Mouse (Mus musculus) midbrain, embryonic 14.5 days (tissue): ENCODE data around the gene 4933414I15Rik. TPM values are rescaled to one million over a fixed set of nuclear protein-coding genes. Genes with fewer than 3 reads are reported as not detected.

Source experiments
- ATAC-seq: fragments of 200-750 bp; cut with Nextera tagmentation; 2 replicates; pipeline ENCODE4 v1.8.0; 2017; ENCODE audit warnings: moderate number of reproducible peaks, moderate library complexity; ENCODE audit not compliant: low FRiP score, low TSS enrichment
- DNase-seq: peaks from one replicate; pipeline ENCODE4 v3.0.0-alpha.2; 2015
- H3K27ac ChIP-seq: fragments of 300-500 bp; sonication (generic); replicated peaks from 2 replicates; pipeline ENCODE4 v1.5.1; 2014; ENCODE audit warnings: mild to moderate bottlenecking, low read depth, low read length, moderate library complexity
- H3K27me3 ChIP-seq: fragments of 300-500 bp; sonication (generic); 2 replicates; pipeline ENCODE4 v1.6.1; 2014; ENCODE audit warnings: low read length, control low read depth, mixed read lengths; ENCODE audit not compliant: control insufficient read depth, insufficient read depth
- H3K36me3 ChIP-seq: fragments of 300-500 bp; sonication (generic); 2 replicates; pipeline ENCODE4 v1.6.1; 2014; ENCODE audit warnings: low read length, control low read depth; ENCODE audit not compliant: control insufficient read depth, insufficient read depth
- H3K4me1 ChIP-seq: fragments of 300-500 bp; sonication (generic); 2 replicates; pipeline ENCODE4 v1.6.1; 2014; ENCODE audit warnings: mild to moderate bottlenecking, antibody characterized with exemption, low read length, control low read depth; ENCODE audit not compliant: control insufficient read depth, insufficient read depth
- H3K4me2 ChIP-seq: fragments of 300-500 bp; sonication (generic); 2 replicates; pipeline ENCODE4 v1.6.1; 2014; ENCODE audit warnings: mild to moderate bottlenecking, low read length, moderate library complexity
- H3K4me3 ChIP-seq: fragments of 300-500 bp; sonication (generic); replicated peaks from 2 replicates; pipeline ENCODE4 v1.5.1; 2014; ENCODE audit warnings: low read depth, low read length
- H3K9ac ChIP-seq: fragments of 300-500 bp; sonication (generic); replicated peaks from 2 replicates; pipeline ENCODE4 v1.6.1; 2014; ENCODE audit warnings: mild to moderate bottlenecking, low read length, moderate library complexity
- H3K9me3 ChIP-seq: fragments of 300-500 bp; sonication (generic); 2 replicates; pipeline ENCODE4 v1.6.1; 2016; ENCODE audit warnings: low read length, control low read depth, mixed read lengths; ENCODE audit not compliant: control insufficient read depth
- WGBS: fragments of 180-500 bp; shearing (Covaris S2); extraction: QIAGEN DNeasy Blood & Tissue Kit; methylation state at CpG from one replicate; pipeline ENCODE4 v1.1.7; 2014; 5-methylcytosine and 5-hydroxymethylcytosine counted together
- polyA plus RNA-seq: library from polyadenylated mRNA; unstranded; fragments of >200 nt; fragmentation: Nextera tagmentation; extraction: Ambion mirVana; gene quantifications from 2 replicates; pipeline ENCODE4 v1.2.1, GENCODE M21; 2014

4933414I15Rik gene
- polyA plus RNA-seq: not detected in 2 replicates

GRCm38 (mm10) chr11:50943506-50943905 is at the start of gene 4933414I15Rik:
Gene 4933414I15Rik, minus strand, starts transcription at chr11:50943765.
- 85% methylated on average over 14 of the region's 14 CpGs for whole genome bisulfite sequencing
- H3K27me3 ChIP-seq: no peaks in the 10 kb centered on the region

GRCm38 (mm10) chr11:50981667-50982066 is 38.1 kb upstream of the 4933414I15Rik start, which contains the start of gene Olfr1377:
Gene Olfr1377, plus strand, starts transcription at chr11:50981967.
- DNase-seq (no peak), ATAC-seq (no peak)
- H3K9me3 ChIP-seq: no peaks in the 10 kb centered on the region
- H3K27ac ChIP-seq: no peak within 1 kb of the TSS
- 57% methylated on average over 5 of the region's 5 CpGs for WGBS
- no peaks in the 10 kb centered on the region for H3K36me3 ChIP-seq
- H3K4me3 ChIP-seq: no peak within 1 kb of the TSS
- no peak within 1 kb of the TSS for H3K9ac ChIP-seq
- H3K4me1 ChIP-seq: no peaks in the 10 kb centered on the region
- H3K27me3 ChIP-seq: no peaks in the 10 kb centered on the region
- no peak within 1 kb of the TSS for H3K4me2 ChIP-seq

More at GRCm38 (mm10) chr11:50943506-50943905, at the start of gene 4933414I15Rik:
- Histone ChIP-seq H3K36me3 (no peaks in the 10 kb centered on the region), H3K4me1 (no peaks in the 10 kb centered on the region), H3K9ac (no peak within 1 kb of the TSS), H3K27ac (no peak within 1 kb of the TSS), H3K9me3 (no peaks in the 10 kb centered on the region), H3K4me2 (no peak within 1 kb of the TSS), H3K4me3 (no peak within 1 kb of the TSS)
- no peak for DNase-seq
- no peak for ATAC-seq

GRCm38 (mm10) chr11:50977216-50977615 is 33.7 kb upstream of the 4933414I15Rik start:
- Histone ChIP-seq H3K4me2 (no peak overlapping the region), H3K4me1 (no peaks in the 10 kb centered on the region), H3K27me3 (no peaks in the 10 kb centered on the region), H3K36me3 (no peaks in the 10 kb centered on the region), H3K4me3 (no peak overlapping the region), H3K27ac (no peak overlapping the region), H3K9ac (no peak overlapping the region), H3K9me3 (no peaks in the 10 kb centered on the region)
- DNase-seq (no peak), ATAC-seq (no peak)
- WGBS: 63% methylated on average over 4 of the region's 4 CpGs

GRCm38 (mm10) chr11:50966230-50966629 is 22.7 kb upstream of the 4933414I15Rik start, which contains the start of gene Olfr1378:
Gene Olfr1378, plus strand, starts transcription at chr11:50966530.
- ATAC-seq: no peak
- Histone ChIP-seq H3K9ac (no peak within 1 kb of the TSS), H3K4me2 (no peak within 1 kb of the TSS), H3K27me3 (no peaks in the 10 kb centered on the region), H3K4me1 (0 out of 2 replicates have a peak, but pooled peaks cover 3% of the 10 kb centered on the region), H3K36me3 (no peaks in the 10 kb centered on the region), H3K27ac (no peak within 1 kb of the TSS), H3K4me3 (no peak within 1 kb of the TSS), H3K9me3 (no peaks in the 10 kb centered on the region)
- DNase-seq: no peak
- 77% methylated on average over 11 of the region's 11 CpGs for WGBS

GRCm38 (mm10) chr11:50964886-50965285 is 21.3 kb upstream of the 4933414I15Rik start:
- H3K4me1 ChIP-seq: 0 out of 2 replicates have a peak, but pooled peaks cover 3% of the 10 kb centered on the region
- H3K9me3 ChIP-seq: no peaks in the 10 kb centered on the region
- 90% methylated on average over 2 of the region's 2 CpGs for WGBS
- H3K4me2 ChIP-seq: no peak overlapping the region
- ATAC-seq (no peak), DNase-seq (no peak)
- no peak overlapping the region for H3K9ac ChIP-seq
- H3K4me3 ChIP-seq: no peak overlapping the region
- H3K27ac ChIP-seq: no peak overlapping the region
- no peaks in the 10 kb centered on the region for H3K36me3 ChIP-seq
- H3K27me3 ChIP-seq: no peaks in the 10 kb centered on the region

GRCm38 (mm10) chr11:50953665-50954064 is 10.1 kb upstream of the 4933414I15Rik start, which contains the start of gene Prop1:
Gene Prop1, minus strand, starts transcription at chr11:50953765.
- 0 out of 2 replicates have a peak, but pooled peaks cover 5% of the 10 kb centered on the region for H3K4me1 ChIP-seq
- no peak within 1 kb of the TSS for H3K27ac ChIP-seq
- H3K4me3 ChIP-seq: no peak within 1 kb of the TSS
- no peaks in the 10 kb centered on the region for H3K27me3 ChIP-seq
- H3K36me3 ChIP-seq: no peaks in the 10 kb centered on the region
- no peak within 1 kb of the TSS for H3K9ac ChIP-seq
- H3K9me3 ChIP-seq: no peaks in the 10 kb centered on the region
- 68% methylated on average over 6 of the region's 6 CpGs for WGBS
- ATAC-seq (no peak), DNase-seq (no peak)
- no peak within 1 kb of the TSS for H3K4me2 ChIP-seq

GRCm38 (mm10) chr11:50952290-50952689 is 8.7 kb upstream of the 4933414I15Rik start:
- no peaks in the 10 kb centered on the region for H3K9me3 ChIP-seq
- 0 out of 2 replicates have a peak, but pooled peaks cover 5% of the 10 kb centered on the region for H3K4me1 ChIP-seq
- no peak overlapping the region for H3K4me3 ChIP-seq
- H3K4me2 ChIP-seq: no peak overlapping the region
- H3K27me3 ChIP-seq: no peaks in the 10 kb centered on the region
- H3K36me3 ChIP-seq: no peaks in the 10 kb centered on the region
- ATAC-seq (no peak), DNase-seq (no peak)
- no peak overlapping the region for H3K9ac ChIP-seq
- H3K27ac ChIP-seq: no peak overlapping the region
- 75% methylated on average over 14 of the region's 14 CpGs for WGBS

- H3K36me3 ChIP-seq: no peaks in the 10 kb centered on the region
- H3K27ac ChIP-seq: no peak overlapping the region
- 79% methylated on average over 12 of the region's 12 CpGs for WGBS
- H3K9me3 ChIP-seq: no peaks in the 10 kb centered on the region
- no peak for DNase-seq
- no peak for ATAC-seq
- H3K9ac ChIP-seq: no peak overlapping the region
- H3K4me1 ChIP-seq: no peaks in the 10 kb centered on the region
- no peaks in the 10 kb centered on the region for H3K27me3 ChIP-seq
- no peak overlapping the region for H3K4me3 ChIP-seq
- H3K4me2 ChIP-seq: no peak overlapping the region
These were observed 1.2 kb downstream of the 4933414I15Rik start for GRCm38 (mm10) chr11:50942386-50942785.

GRCm38 (mm10) chr11:50939621-50940366 is 3.8 kb downstream of the 4933414I15Rik start:
- Histone ChIP-seq H3K9me3 (no peaks in the 10 kb centered on the region), H3K4me3 (no peak overlapping the region), H3K4me1 (no peaks in the 10 kb centered on the region), H3K4me2 (no peak overlapping the region), H3K27me3 (no peaks in the 10 kb centered on the region), H3K9ac (no peak overlapping the region), H3K36me3 (no peaks in the 10 kb centered on the region), H3K27ac (no peak overlapping the region)
- peak; percentile 55; the same call in 1 of the 2 replicates for ATAC-seq
- peak; percentile 93 for DNase-seq
- WGBS: 36% methylated on average over 14 of the region's 14 CpGs
